In genomic region chr7:80144695-80145094, GRCm38 (mm10) we compare ENCODE assay signal across 29 mouse cellular contexts. TPM values are rescaled to one million over a fixed set of nuclear protein-coding genes. Genes with fewer than 3 reads are reported as not detected.
DNase-seq lines count a peak whose midpoint lies in the region; ATAC-seq and TF ChIP-seq lines count a peak whose summit lies in the region.
"Had no signal": no experiment of that assay in that cellular context is flagged by ENCODE, and none has a peak within 500 bp of the region (broad histone marks: within the 10 kb centered on the region; RNA-seq: fewer than 3 reads in every experiment).

No protein-coding gene starts in this region.

- no peak for TF ChIP-seq CTCF in bone marrow, adult 2 months (IDR thresholded peaks at IDR 0.05; ENCODE audit: control insufficient read depth, insufficient read depth, low read length)
- no peak for TF ChIP-seq CTCF in liver, postnatal 0 days (IDR thresholded peaks at IDR 0.05; ENCODE audit: low read depth)

- H3K9me3 ChIP-seq in liver, embryonic 11.5 days (ENCODE audit: control insufficient read depth, low read length), result no peaks in the 10 kb centered on the region
- no peaks in the 10 kb centered on the region for H3K9me3 ChIP-seq in liver, embryonic 12.5 days (replicated peaks)
- no peaks in the 10 kb centered on the region for H3K9me3 ChIP-seq in liver, postnatal 0 days (ENCODE audit: low read length)
- no peaks in the 10 kb centered on the region for H3K9me3 ChIP-seq in heart, embryonic 10.5 days
- H3K9me3 ChIP-seq: embryonic facial prominence, embryonic 13.5 days; hindbrain, embryonic 13.5 days; limb, embryonic 12.5 days; megakaryocyte, embryonic 14.5 days; midbrain, embryonic 12.5 days; neural tube, embryonic 13.5 days; stomach, embryonic 15.5 days had no signal

- H3K27ac ChIP-seq in liver, embryonic 11.5 days (ENCODE audit: low read depth, low read length), result no peak overlapping the region
- H3K27ac ChIP-seq in bone marrow, adult 2 months (ENCODE audit: control insufficient read depth, insufficient read depth, low read depth, low read length, poor library complexity), result peak overlapping the region; percentile 59
- peak overlapping the region; percentile 91 for H3K27ac ChIP-seq in liver, embryonic 12.5 days
- peak overlapping the region; percentile 97 for H3K27ac ChIP-seq in liver, postnatal 0 days (ENCODE audit: low read depth)
- no peak overlapping the region for H3K27ac ChIP-seq in heart, embryonic 10.5 days
- H3K27ac ChIP-seq: kidney, postnatal 0 days; limb, embryonic 12.5 days had no signal

- TF ChIP-seq POLR2A in bone marrow, adult 2 months (IDR thresholded peaks at IDR 0.05; ENCODE audit: borderline replicate concordance, control insufficient read depth, low read depth, low read length), result no peak

- peaks cover 38% of the 10 kb centered on the region for H3K4me1 ChIP-seq in liver, embryonic 11.5 days (replicated peaks; ENCODE audit: control insufficient read depth, insufficient read depth, low read length)
- H3K4me1 ChIP-seq in bone marrow, adult 2 months (ENCODE audit: control insufficient read depth, insufficient read depth, low read length), result peaks cover 3% of the 10 kb centered on the region
- peaks cover 80% of the 10 kb centered on the region for H3K4me1 ChIP-seq in liver, embryonic 12.5 days
- H3K4me1 ChIP-seq in liver, postnatal 0 days (ENCODE audit: insufficient read depth), result peaks cover 48% of the 10 kb centered on the region
- peaks cover 11% of the 10 kb centered on the region for H3K4me1 ChIP-seq in heart, embryonic 10.5 days

- H3K36me3 ChIP-seq in liver, embryonic 11.5 days (ENCODE audit: control insufficient read depth, insufficient read depth, low read length), result no peaks in the 10 kb centered on the region
- no peaks in the 10 kb centered on the region for H3K36me3 ChIP-seq in liver, embryonic 12.5 days
- no peaks in the 10 kb centered on the region for H3K36me3 ChIP-seq in liver, postnatal 0 days (replicated peaks; ENCODE audit: insufficient read depth, low read length)
- H3K36me3 ChIP-seq in heart, embryonic 10.5 days, result no peaks in the 10 kb centered on the region
- H3K36me3 ChIP-seq: embryonic facial prominence, embryonic 13.5 days; hindbrain, embryonic 13.5 days; limb, embryonic 12.5 days; midbrain, embryonic 12.5 days; neural tube, embryonic 13.5 days; stomach, embryonic 15.5 days had no signal

- no peak overlapping the region for H3K4me3 ChIP-seq in liver, embryonic 11.5 days (ENCODE audit: low read depth, low read length)
- H3K4me3 ChIP-seq in bone marrow, adult 2 months (replicated peaks; ENCODE audit: control insufficient read depth, low read depth, low read length), result no peak overlapping the region
- no peak overlapping the region for H3K4me3 ChIP-seq in liver, embryonic 12.5 days
- H3K4me3 ChIP-seq in liver, postnatal 0 days (ENCODE audit: low read depth, low read length), result no peak overlapping the region
- H3K4me3 ChIP-seq in heart, embryonic 10.5 days, result no peak overlapping the region
- H3K4me3 ChIP-seq: embryonic facial prominence, embryonic 13.5 days; hindbrain, embryonic 13.5 days; limb, embryonic 12.5 days; midbrain, embryonic 12.5 days; neural tube, embryonic 13.5 days; stomach, embryonic 15.5 days had no signal

- no peak overlapping the region for H3K9ac ChIP-seq in liver, embryonic 11.5 days (ENCODE audit: low read depth, low read length)
- H3K9ac ChIP-seq in liver, embryonic 12.5 days, result peak overlapping the region; percentile 42
- 0 out of 2 replicates have a peak overlapping the region, but pooled peaks have one; percentile 18 for H3K9ac ChIP-seq in liver, postnatal 0 days (replicated peaks)
- H3K9ac ChIP-seq: limb, embryonic 12.5 days; midbrain, embryonic 12.5 days; neural tube, embryonic 13.5 days; stomach, embryonic 15.5 days had no signal

- no peak for TF ChIP-seq EP300 in liver, postnatal 0 days (IDR thresholded peaks at IDR 0.05; ENCODE audit: low read depth)

- DNase-seq in liver, result peak; percentile 42
- DNase-seq in liver, embryonic 11.5 days (ENCODE audit: low spot score), result no peak
- DNase-seq in liver, postnatal 0 days, result no peak
- DNase-seq in layer of hippocampus, postnatal 10 days (ENCODE audit: low spot score in 2 of 2), result no peak
- DNase-seq in adrenal gland, postnatal 14 days, result no peak
- no peak for DNase-seq in heart, embryonic 10.5 days (ENCODE audit: low spot score)
- DNase-seq: adrenal gland, postnatal 25 days; cerebellum, adult 9-10 months; cerebellum, postnatal 36 days; embryo, embryonic 11 days; gastrocnemius, postnatal 25 days; heart, postnatal 4 days; kidney, adult 8-10 months; kidney, postnatal 4 days; lung, adult 18-20 months; lung, postnatal 4 days; right cerebral cortex, postnatal 4 days had no signal

- ATAC-seq in liver, embryonic 11.5 days (replicated peaks; ENCODE audit: low FRiP score), result no peak
- ATAC-seq in liver, embryonic 12.5 days, result no peak
- ATAC-seq in liver, postnatal 0 days, result no peak
- ATAC-seq: lung, postnatal 0 days had no signal

- H3K4me2 ChIP-seq in liver, embryonic 11.5 days, result no peak overlapping the region
- H3K4me2 ChIP-seq in liver, embryonic 12.5 days, result no peak overlapping the region
- H3K4me2 ChIP-seq in liver, postnatal 0 days (ENCODE audit: low read depth, low read length), result peak overlapping the region; percentile 62; the same call in 1 of the 2 replicates
- H3K4me2 ChIP-seq: embryonic facial prominence, embryonic 13.5 days; heart, embryonic 11.5 days; hindbrain, embryonic 13.5 days; limb, embryonic 12.5 days; midbrain, embryonic 12.5 days; neural tube, embryonic 13.5 days had no signal

- no peaks in the 10 kb centered on the region for H3K27me3 ChIP-seq in liver, embryonic 11.5 days (replicated peaks; ENCODE audit: control insufficient read depth, insufficient read depth, low read length)
- H3K27me3 ChIP-seq in liver, embryonic 12.5 days (replicated peaks), result no peaks in the 10 kb centered on the region
- H3K27me3 ChIP-seq in liver, postnatal 0 days (ENCODE audit: insufficient read depth, low read length), result no peaks in the 10 kb centered on the region
- no peaks in the 10 kb centered on the region; the same call in 1 of the 2 replicates for H3K27me3 ChIP-seq in heart, embryonic 10.5 days (ENCODE audit: insufficient read depth, poor library complexity, severe bottlenecking)
- H3K27me3 ChIP-seq: embryonic facial prominence, embryonic 13.5 days; hindbrain, embryonic 13.5 days; limb, embryonic 12.5 days; megakaryocyte, embryonic 14.5 days; midbrain, embryonic 12.5 days; neural tube, embryonic 13.5 days; stomach, embryonic 15.5 days had no signal

- 77% methylated on average over 7 of the region's 7 CpGs for WGBS in liver, embryonic 11.5 days
- WGBS in bone marrow, adult 2 months, result 73% methylated on average over 7 of the region's 7 CpGs
- 71% methylated on average over 7 of the region's 7 CpGs for WGBS in liver, embryonic 12.5 days (ENCODE audit: insufficient replicate concordance)
- 75% methylated on average over 7 of the region's 7 CpGs for WGBS in liver, postnatal 0 days (ENCODE audit: insufficient replicate concordance)
- WGBS in heart, embryonic 10.5 days, result 92% methylated on average over 7 of the region's 7 CpGs

RNA-seq across cellular contexts. Expression of gene Idh2, which starts 29.5 kb away (rescaled TPM):
- polyA plus RNA-seq in liver, embryonic 11.5 days (2014; fragmentation: Nextera tagmentation; extraction: Ambion mirVana), result 259 and 268 TPM in 2 replicates
- polyA plus RNA-seq in bone marrow, adult 2 months (2011; ENCODE audit: insufficient read depth, insufficient read length, low replicate concordance, missing spikeins), result 20.9 and 43.5 TPM in 2 replicates
- polyA plus RNA-seq in liver, embryonic 12.5 days (2016; fragmentation: Nextera tagmentation; extraction: Ambion mirVana), result 158 and 160 TPM in 2 replicates
- 183 and 184 TPM in 2 replicates for polyA plus RNA-seq in liver, postnatal 0 days (2015; fragmentation: Nextera tagmentation; extraction: Ambion mirVana)
- 10 to 100 TPM; 60.9 to 67.7 TPM for total RNA-seq in layer of hippocampus, postnatal 10 days (2021)
- 353 and 359 TPM in 2 replicates for total RNA-seq in adrenal gland, postnatal 14 days (2021)
- 830 and 1,266 TPM in 2 replicates for polyA plus RNA-seq in heart, embryonic 10.5 days (2016; fragmentation: Nextera tagmentation; extraction: Ambion mirVana)

RNA-seq across cellular contexts. Expression of gene Sema4b, which starts 41.9 kb away (rescaled TPM):
- 11.7 and 12.9 TPM in 2 replicates for polyA plus RNA-seq in liver, embryonic 11.5 days (2014; fragmentation: Nextera tagmentation; extraction: Ambion mirVana)
- polyA plus RNA-seq in bone marrow, adult 2 months (2011; ENCODE audit: insufficient read depth, insufficient read length, low replicate concordance, missing spikeins), result 33.7 and 51.6 TPM in 2 replicates
- polyA plus RNA-seq in liver, embryonic 12.5 days (2016; fragmentation: Nextera tagmentation; extraction: Ambion mirVana), result 16.9 and 17.9 TPM in 2 replicates
- polyA plus RNA-seq in liver, postnatal 0 days (2015; fragmentation: Nextera tagmentation; extraction: Ambion mirVana), result 11.7 and 13.5 TPM in 2 replicates
- 10 to 100 TPM; 30.4 to 30.7 TPM for total RNA-seq in layer of hippocampus, postnatal 10 days (2021)
- 46.9 and 57.0 TPM in 2 replicates for total RNA-seq in adrenal gland, postnatal 14 days (2021)
- polyA plus RNA-seq in heart, embryonic 10.5 days (2016; fragmentation: Nextera tagmentation; extraction: Ambion mirVana), result 7.8 and 8.9 TPM in 2 replicates

Comparison
In these comparisons a context has a peak if more than half of its experiments do, and no peak if none do; other contexts are left out.
1. H3K27ac ChIP-seq: peak in bone marrow, adult 2 months (single experiment), liver, embryonic 12.5 days (single experiment) and liver, postnatal 0 days (single experiment); none in liver, embryonic 11.5 days (single experiment) and heart, embryonic 10.5 days (single experiment).